Mouse (Mus musculus): Measurements from ENCODE around the gene Fam228a. TPM values are rescaled to one million over a fixed set of nuclear protein-coding genes. Genes with fewer than 3 reads are reported as not detected.
"Not testable (repeated sequence)": the region's sequence is repeated elsewhere in the genome, so short reads cannot be mapped to it uniquely, and the experiment has no call there.

Fam228a gene
- total and polyA plus RNA-seq, 3 experiments, result 0.33 TPM; not detected in 2

DNA sequence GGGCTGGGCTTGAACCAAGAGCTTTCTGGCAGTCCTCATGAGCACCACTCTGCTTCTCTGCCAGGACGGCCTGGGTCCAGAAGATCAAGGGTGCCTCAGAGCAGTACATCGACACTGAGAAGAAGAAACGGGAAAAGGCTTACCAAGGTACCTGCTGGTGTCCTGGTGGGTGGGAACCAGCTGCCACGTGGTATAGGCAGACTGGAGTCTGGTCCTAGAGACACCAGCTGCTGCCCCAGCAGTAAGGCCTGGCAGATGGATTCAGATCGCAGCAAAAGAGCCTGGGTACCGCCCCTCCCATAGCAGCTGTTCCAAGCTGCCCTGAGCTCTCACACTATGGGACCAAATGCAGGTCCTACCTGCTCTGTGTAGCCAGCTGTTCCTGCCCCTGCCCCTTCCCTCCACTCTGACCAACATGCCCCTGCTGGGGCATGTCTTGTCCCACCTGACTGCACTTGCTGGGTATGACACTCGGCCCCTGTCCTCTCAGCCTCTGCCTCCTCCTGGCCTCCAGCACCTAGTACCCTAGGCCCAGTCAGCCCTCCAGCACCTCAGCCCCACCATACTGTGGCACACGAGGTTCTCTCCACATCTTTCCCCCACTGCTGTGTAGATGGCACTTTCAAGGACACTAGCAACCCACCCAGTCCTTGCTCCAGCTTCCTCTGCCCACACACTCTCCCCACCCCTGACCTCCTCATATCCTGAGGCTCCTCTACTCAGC is 29.2 kb downstream of the Fam228a start:
- H3K36me3 ChIP-seq (replicated peaks), result peaks cover 82% of the 10 kb centered on the region
- ATAC-seq (ENCODE audit: extremely low read depth, insufficient number of reproducible peaks, low FRiP score, poor library complexity, severe bottlenecking) (no peak), DNase-seq (ENCODE audit: low spot score) (no peak)
- no peaks in the 10 kb centered on the region for H3K4me1 ChIP-seq (ENCODE audit: insufficient read depth, low read depth, low read length)
- TF ChIP-seq POLR2AphosphoS5 (IDR thresholded peaks at IDR 0.05; ENCODE audit: insufficient replicate concordance, low read depth, low read length), result no peak
- no peak for TF ChIP-seq GATA1 (IDR thresholded peaks at IDR 0.05; ENCODE audit: borderline replicate concordance, low read length)
- no peak for TF ChIP-seq TAL1 (conservative IDR thresholded peaks at IDR 0.05; ENCODE audit: low read depth, low read length)
- no peak for TF ChIP-seq GATA2 (IDR thresholded peaks at IDR 0.05; ENCODE audit: borderline replicate concordance, low read depth, low read length)
- no peak for TF ChIP-seq CTCF (IDR thresholded peaks at IDR 0.05; ENCODE audit: low read depth, low read length)
- no peaks in the 10 kb centered on the region for H3K9me3 ChIP-seq (replicated peaks)
- no peak overlapping the region for H3K4me3 ChIP-seq (ENCODE audit: low read depth, low read length)
- H3K27me3 ChIP-seq (ENCODE audit: insufficient read depth, low read length), result no peaks in the 10 kb centered on the region

DNA sequence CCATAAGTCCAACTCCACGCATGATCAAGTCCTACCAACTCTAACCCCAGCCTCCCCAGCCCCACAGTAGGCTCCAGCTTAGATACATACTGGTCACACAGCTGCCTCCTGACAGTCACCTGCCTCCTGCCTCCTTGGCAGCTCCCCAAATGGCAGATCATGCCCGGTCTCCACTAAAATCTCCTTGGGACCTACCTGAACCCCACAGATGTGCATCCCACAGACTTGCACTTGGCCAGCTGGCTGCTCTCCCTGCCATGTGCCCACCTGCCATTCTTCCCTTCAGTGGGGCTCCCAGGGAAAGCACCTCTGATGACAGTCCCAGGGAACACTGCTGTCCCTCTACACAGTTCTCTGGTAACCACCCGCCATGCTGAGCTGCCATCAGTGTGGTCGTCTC is 29.9 kb downstream of the Fam228a start:
- no peak for TF ChIP-seq CTCF (IDR thresholded peaks at IDR 0.05; ENCODE audit: low read depth, low read length)
- TF ChIP-seq TAL1 (conservative IDR thresholded peaks at IDR 0.05; ENCODE audit: low read depth, low read length), result no peak
- no peak for TF ChIP-seq POLR2AphosphoS5 (IDR thresholded peaks at IDR 0.05; ENCODE audit: insufficient replicate concordance, low read depth, low read length)
- TF ChIP-seq GATA1 (IDR thresholded peaks at IDR 0.05; ENCODE audit: borderline replicate concordance, low read length), result no peak
- no peak for TF ChIP-seq GATA2 (IDR thresholded peaks at IDR 0.05; ENCODE audit: borderline replicate concordance, low read depth, low read length)
- Histone ChIP-seq H3K9me3 (replicated peaks) (no peaks in the 10 kb centered on the region), H3K27me3 (ENCODE audit: insufficient read depth, low read length) (no peaks in the 10 kb centered on the region), H3K4me3 (ENCODE audit: low read depth, low read length) (no peak overlapping the region), H3K4me1 (ENCODE audit: insufficient read depth, low read depth, low read length) (no peaks in the 10 kb centered on the region), H3K36me3 (replicated peaks) (peaks cover 77% of the 10 kb centered on the region)
- DNase-seq (ENCODE audit: low spot score), result no peak
- no peak for ATAC-seq (ENCODE audit: extremely low read depth, insufficient number of reproducible peaks, low FRiP score, poor library complexity, severe bottlenecking)

DNA sequence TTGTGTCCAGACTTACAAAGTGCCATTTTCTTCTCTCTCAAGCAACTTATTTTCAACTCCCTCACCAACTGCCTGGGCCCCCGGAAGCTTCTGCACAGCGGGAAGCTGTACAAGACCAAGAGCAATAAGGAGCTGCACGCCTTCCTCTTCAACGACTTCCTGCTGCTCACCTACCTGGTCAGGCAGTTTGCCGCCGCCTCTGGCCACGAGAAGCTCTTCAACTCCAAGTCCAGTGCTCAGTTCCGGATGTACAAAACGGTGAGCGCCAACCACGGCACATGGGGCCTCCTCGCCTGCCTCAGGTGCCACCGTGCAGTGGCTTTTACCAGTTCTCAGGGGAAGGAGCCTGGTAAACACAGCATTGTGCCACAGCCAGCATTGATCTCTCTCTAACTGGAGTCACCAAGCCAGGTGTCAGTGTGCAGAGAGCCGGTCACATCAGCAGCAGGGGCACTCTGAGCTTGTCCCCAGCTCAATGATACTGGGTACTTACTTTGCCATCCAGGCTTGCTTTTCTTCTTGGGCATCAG is 30.7 kb downstream of the Fam228a start:
- TF ChIP-seq CTCF (IDR thresholded peaks at IDR 0.05; ENCODE audit: low read depth, low read length) (no peak), GATA2 (IDR thresholded peaks at IDR 0.05; ENCODE audit: borderline replicate concordance, low read depth, low read length) (no peak)
- no peaks in the 10 kb centered on the region for H3K27me3 ChIP-seq (ENCODE audit: insufficient read depth, low read length)
- ATAC-seq (ENCODE audit: extremely low read depth, insufficient number of reproducible peaks, low FRiP score, poor library complexity, severe bottlenecking) (no peak), DNase-seq (ENCODE audit: low spot score) (no peak)
- H3K9me3 ChIP-seq (replicated peaks), result no peaks in the 10 kb centered on the region
- no peaks in the 10 kb centered on the region for H3K4me1 ChIP-seq (ENCODE audit: insufficient read depth, low read depth, low read length)
- peaks cover 74% of the 10 kb centered on the region for H3K36me3 ChIP-seq (replicated peaks)
- H3K4me3 ChIP-seq (ENCODE audit: low read depth, low read length), result no peak overlapping the region

DNA sequence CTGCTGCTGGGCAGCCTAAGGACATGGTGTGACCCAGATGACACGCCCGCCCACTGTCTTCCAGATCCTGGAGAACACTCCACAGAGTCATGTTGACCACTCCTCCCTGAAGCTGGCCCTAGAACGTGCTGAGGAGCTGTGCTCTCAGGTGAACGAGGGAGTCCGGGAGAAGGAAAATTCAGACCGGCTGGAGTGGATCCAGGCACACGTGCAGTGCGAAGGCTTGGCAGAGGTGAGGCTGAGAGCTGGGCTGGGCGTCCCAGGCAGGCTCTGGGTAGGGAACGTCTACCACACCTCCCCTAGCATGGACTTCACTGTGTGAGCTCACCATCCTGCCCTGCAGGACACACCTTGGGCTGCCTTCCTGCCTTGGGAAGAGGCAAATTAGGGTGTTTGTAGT is 31.3 kb downstream of the Fam228a start:
- Histone ChIP-seq H3K4me3 (ENCODE audit: low read depth, low read length) (no peak overlapping the region), H3K36me3 (replicated peaks) (peaks cover 74% of the 10 kb centered on the region), H3K27me3 (ENCODE audit: insufficient read depth, low read length) (no peaks in the 10 kb centered on the region), H3K9me3 (replicated peaks) (no peaks in the 10 kb centered on the region), H3K4me1 (ENCODE audit: insufficient read depth, low read depth, low read length) (no peaks in the 10 kb centered on the region)
- no peak for ATAC-seq (ENCODE audit: extremely low read depth, insufficient number of reproducible peaks, low FRiP score, poor library complexity, severe bottlenecking)
- TF ChIP-seq CTCF (IDR thresholded peaks at IDR 0.05; ENCODE audit: low read depth, low read length) (no peak), TAL1 (conservative IDR thresholded peaks at IDR 0.05; ENCODE audit: low read depth, low read length) (no peak)
- no peak for DNase-seq (ENCODE audit: low spot score)

DNA sequence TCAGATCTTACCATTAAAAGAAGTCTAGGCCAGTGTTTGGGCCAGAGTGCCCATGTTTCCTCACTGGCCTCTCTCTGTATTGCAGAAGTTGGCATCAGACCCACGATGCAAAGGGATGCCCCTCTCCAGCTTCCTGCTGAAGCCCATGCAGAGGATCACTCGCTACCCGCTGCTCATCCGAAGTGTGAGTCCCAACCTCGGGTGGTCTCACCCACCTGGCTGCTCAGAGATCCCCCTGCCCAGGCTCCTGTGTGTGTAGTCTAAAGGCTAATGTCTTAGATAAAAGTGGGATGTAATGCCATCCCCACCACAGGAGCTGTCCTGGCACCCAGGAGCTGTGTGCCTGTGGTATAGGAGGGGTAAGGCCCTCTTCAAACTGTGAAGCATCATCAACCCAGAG is 32.1 kb downstream of the Fam228a start:
- no peaks in the 10 kb centered on the region for H3K27me3 ChIP-seq (ENCODE audit: insufficient read depth, low read length)
- DNase-seq (ENCODE audit: low spot score) (no peak), ATAC-seq (ENCODE audit: extremely low read depth, insufficient number of reproducible peaks, low FRiP score, poor library complexity, severe bottlenecking) (no peak)
- no peaks in the 10 kb centered on the region for H3K9me3 ChIP-seq (replicated peaks)
- no peaks in the 10 kb centered on the region for H3K4me1 ChIP-seq (ENCODE audit: insufficient read depth, low read depth, low read length)
- H3K36me3 ChIP-seq (replicated peaks), result peaks cover 74% of the 10 kb centered on the region
- TF ChIP-seq GATA1 (IDR thresholded peaks at IDR 0.05; ENCODE audit: borderline replicate concordance, low read length) (no peak), TAL1 (conservative IDR thresholded peaks at IDR 0.05; ENCODE audit: low read depth, low read length) (no peak), POLR2AphosphoS5 (IDR thresholded peaks at IDR 0.05; ENCODE audit: insufficient replicate concordance, low read depth, low read length) (no peak), GATA2 (IDR thresholded peaks at IDR 0.05; ENCODE audit: borderline replicate concordance, low read depth, low read length) (no peak), CTCF (IDR thresholded peaks at IDR 0.05; ENCODE audit: low read depth, low read length) (no peak)
- H3K4me3 ChIP-seq (ENCODE audit: low read depth, low read length), result no peak overlapping the region

DNA sequence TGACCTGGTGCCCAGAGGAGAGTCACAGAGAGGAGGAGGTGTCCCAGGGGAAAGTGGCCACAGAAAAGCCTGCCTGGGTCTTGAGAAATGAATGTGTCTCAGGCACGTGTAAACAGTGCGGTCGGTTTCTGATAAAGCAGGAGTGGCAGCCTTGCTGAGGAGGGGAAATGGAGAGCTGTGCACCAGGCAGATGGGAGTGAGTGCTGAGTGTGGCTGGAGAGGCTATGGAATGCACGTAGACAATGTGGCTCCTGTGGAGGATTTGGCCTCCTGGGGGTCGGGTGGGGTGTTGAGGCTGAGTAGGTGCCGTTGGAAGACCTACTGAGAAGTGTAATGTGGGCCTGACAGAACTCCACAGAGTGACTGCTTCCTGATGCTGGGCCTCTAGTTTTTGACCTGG is 32.6 kb downstream of the Fam228a start:
- H3K4me1 ChIP-seq (ENCODE audit: insufficient read depth, low read depth, low read length); H3K9me3 ChIP-seq (replicated peaks); DNase-seq (ENCODE audit: low spot score); H3K27me3 ChIP-seq (ENCODE audit: insufficient read depth, low read length); H3K4me3 ChIP-seq (ENCODE audit: low read depth, low read length); ATAC-seq (ENCODE audit: extremely low read depth, insufficient number of reproducible peaks, low FRiP score, poor library complexity, severe bottlenecking): not testable (repeated sequence)
- H3K36me3 ChIP-seq (replicated peaks), result peaks cover 75% of the 10 kb centered on the region

DNA sequence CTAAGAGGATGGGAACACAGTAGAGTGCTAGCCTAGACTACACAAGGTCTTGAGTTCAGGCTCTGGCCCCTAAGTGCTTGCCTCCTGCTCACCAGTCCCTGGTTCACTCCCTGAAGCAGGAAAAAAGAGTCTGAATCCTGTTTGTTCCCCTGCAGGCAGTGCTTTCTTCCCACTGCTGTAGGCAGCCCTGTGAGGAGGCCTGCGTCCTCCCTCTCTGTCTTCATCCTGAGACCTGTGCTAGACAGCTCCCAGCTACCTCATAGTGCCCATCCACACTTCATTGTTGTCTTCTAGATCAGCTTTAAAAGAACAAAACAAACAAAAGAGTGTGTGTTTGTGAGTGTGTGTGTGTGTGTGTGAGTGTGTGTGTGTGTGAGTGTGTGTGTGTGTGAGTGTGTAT is 43.7 kb downstream of the Fam228a start:
- Histone ChIP-seq H3K27me3 (ENCODE audit: insufficient read depth, low read length) (no peaks in the 10 kb centered on the region), H3K9me3 (replicated peaks) (no peaks in the 10 kb centered on the region), H3K36me3 (replicated peaks) (peaks cover 77% of the 10 kb centered on the region), H3K4me1 (ENCODE audit: insufficient read depth, low read depth, low read length) (no peaks in the 10 kb centered on the region), H3K4me3 (ENCODE audit: low read depth, low read length) (no peak overlapping the region)
- ATAC-seq (ENCODE audit: extremely low read depth, insufficient number of reproducible peaks, low FRiP score, poor library complexity, severe bottlenecking) (no peak), DNase-seq (ENCODE audit: low spot score) (no peak)
- TF ChIP-seq POLR2AphosphoS5 (IDR thresholded peaks at IDR 0.05; ENCODE audit: insufficient replicate concordance, low read depth, low read length) (no peak), GATA2 (IDR thresholded peaks at IDR 0.05; ENCODE audit: borderline replicate concordance, low read depth, low read length) (no peak), GATA1 (IDR thresholded peaks at IDR 0.05; ENCODE audit: borderline replicate concordance, low read length) (no peak), TAL1 (conservative IDR thresholded peaks at IDR 0.05; ENCODE audit: low read depth, low read length) (no peak), CTCF (IDR thresholded peaks at IDR 0.05; ENCODE audit: low read depth, low read length) (no peak)
